Mouse (Mus musculus): Measurements from ENCODE around the gene Ccdc155.

GRCm38 (mm10) chr7:45208260-45208659, 3.6 kb upstream of the Ccdc155 start:
- no peak for TF ChIP-seq CTCF (conservative IDR thresholded peaks at IDR 0.05; ENCODE audit: insufficient read depth, insufficient read length, low read depth, low read length)
- no peak for TF ChIP-seq POLR2A (IDR thresholded peaks at IDR 0.05; ENCODE audit: low read depth, low read length)
